Mouse (Mus musculus) lung, adult 2 months (tissue): ENCODE measurements around the gene Irf8.

Experiments used
- CTCF ChIP-seq: fragments of 200-500 bp; IDR thresholded peaks from 2 replicates; pipeline ENCODE4 v1.5.1; 2011; ENCODE audit warnings: mild to moderate bottlenecking, low read length, control low read depth; ENCODE audit not compliant: insufficient read depth
- POLR2A ChIP-seq: fragments of 200-500 bp; IDR thresholded peaks from 2 replicates; pipeline ENCODE4 v1.6.1; 2011; ENCODE audit warnings: low read depth, mild to moderate bottlenecking, control low read depth, low read length, borderline replicate concordance; ENCODE audit errors: extremely low read depth

DNA sequence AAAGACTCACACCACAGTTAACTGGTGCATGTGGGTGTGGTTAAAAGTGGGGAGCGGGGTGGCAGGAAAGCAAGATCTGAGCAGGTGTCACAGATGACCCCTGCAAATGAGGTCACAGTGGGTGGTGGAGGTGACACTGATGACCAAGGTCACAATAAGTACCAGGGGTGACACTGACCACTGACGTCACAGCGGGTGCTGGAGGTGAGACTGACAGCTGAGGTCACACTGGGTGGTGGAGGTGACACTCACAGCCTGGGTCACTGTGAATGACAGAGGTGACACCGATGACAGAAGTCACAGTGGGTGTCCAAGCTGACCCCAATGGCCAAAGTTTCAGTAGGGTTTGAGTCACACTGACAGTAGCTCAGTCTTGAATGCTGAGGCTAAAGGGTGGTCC is 50.6 kb downstream of the Irf8 start:
- TF ChIP-seq CTCF (no peak), POLR2A (no peak)
